ENCODE assay signal across 17 mouse cellular contexts in the genomic region with DNA sequence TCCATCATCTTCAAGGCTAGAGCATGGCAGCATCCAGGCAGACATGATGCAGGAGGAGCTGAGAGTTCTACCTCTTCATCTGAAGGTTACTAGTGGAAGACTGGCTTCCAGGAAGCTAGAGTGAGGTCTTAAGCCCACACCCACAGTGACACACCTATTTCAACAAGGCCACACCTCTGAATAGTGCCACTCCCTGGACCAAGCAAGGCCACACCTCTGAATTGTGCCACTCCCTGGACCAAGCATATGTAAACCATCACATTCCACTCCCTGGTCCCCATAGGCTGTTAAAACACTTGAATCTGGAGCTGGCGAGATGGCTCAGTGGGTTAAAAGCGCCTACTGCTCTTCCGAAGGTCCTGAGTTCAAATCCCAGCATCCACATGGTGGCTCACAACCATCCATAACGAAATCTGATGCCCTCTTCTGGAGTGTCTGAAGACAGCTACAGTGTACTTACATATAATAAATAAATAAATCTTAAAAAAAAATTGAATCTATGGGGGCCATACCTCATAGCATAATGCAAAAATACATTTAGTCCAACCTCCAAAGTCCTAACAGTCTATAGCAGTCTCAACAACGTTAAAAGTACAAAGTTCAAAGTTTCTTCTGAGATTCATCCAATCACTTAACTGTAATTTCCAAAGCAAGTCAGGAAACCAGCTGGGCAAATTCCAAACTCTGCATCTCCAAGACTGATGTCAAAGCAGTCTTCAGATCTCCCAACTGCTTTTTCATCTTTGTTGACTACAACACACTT. TPM values are rescaled to one million over a fixed set of nuclear protein-coding genes. Genes with fewer than 3 reads are reported as not detected.
DNase-seq lines count a peak whose midpoint lies in the region; ATAC-seq and TF ChIP-seq lines count a peak whose summit lies in the region.
"Not testable (repeated sequence)": the region's sequence is repeated elsewhere in the genome, so short reads cannot be mapped to it uniquely, and the experiment has no call there.
"Had no signal": no experiment of that assay in that cellular context is flagged by ENCODE, and none has a peak within 500 bp of the region (broad histone marks: within the 10 kb centered on the region; RNA-seq: fewer than 3 reads in every experiment).

No protein-coding gene starts in this region.

- not testable (repeated sequence) for H3K27ac ChIP-seq in heart, embryonic 10.5 days; liver, embryonic 14.5 days
- H3K27ac ChIP-seq in small intestine, adult 2 months (ENCODE audit: insufficient read depth, low read depth, low read length) = 0 out of 2 replicates have a peak overlapping the region, but pooled peaks have one; percentile 45

- TF ChIP-seq CTCF in liver, embryonic 14.5 days (IDR thresholded peaks at IDR 0.05; ENCODE audit: low read depth); small intestine, adult 2 months (IDR thresholded peaks at IDR 0.05; ENCODE audit: extremely low read depth, insufficient read length, insufficient replicate concordance, low read depth, low read length): not testable (repeated sequence)

- peaks cover 55% of the 10 kb centered on the region for H3K36me3 ChIP-seq in heart, embryonic 10.5 days
- H3K36me3 ChIP-seq in liver, embryonic 14.5 days (replicated peaks; ENCODE audit: control insufficient read depth, insufficient read depth, low read depth) = peaks cover 57% of the 10 kb centered on the region
- peaks cover 33% of the 10 kb centered on the region for H3K36me3 ChIP-seq in small intestine, adult 2 months (ENCODE audit: control insufficient read depth, insufficient read depth, low read length)

- H3K9me3 ChIP-seq in heart, embryonic 10.5 days; liver, embryonic 14.5 days (ENCODE audit: control insufficient read depth, low read length): not testable (repeated sequence)

- not testable (repeated sequence) for H3K4me3 ChIP-seq in heart, embryonic 10.5 days; liver, embryonic 14.5 days (ENCODE audit: insufficient read depth in 1 of 2, low read depth in 2 of 2, low read length in 2 of 2); small intestine, adult 2 months (ENCODE audit: low read depth, low read length)

- WGBS in heart, embryonic 10.5 days = 94% methylated on average over 5 of the region's 5 CpGs
- WGBS in liver, embryonic 14.5 days (ENCODE audit: insufficient replicate concordance) = 84% methylated on average over 5 of the region's 5 CpGs
- WGBS in small intestine, adult 2 months = 78% methylated on average over 5 of the region's 5 CpGs

- H3K9ac ChIP-seq in liver, embryonic 14.5 days (replicated peaks) = not testable (repeated sequence)

- ATAC-seq in liver, embryonic 14.5 days (ENCODE audit: insufficient read depth) = peak; percentile 68; the same call in 1 of the 2 replicates

- H3K27me3 ChIP-seq in heart, embryonic 10.5 days (ENCODE audit: insufficient read depth, poor library complexity, severe bottlenecking); liver, embryonic 14.5 days (ENCODE audit: control insufficient read depth, insufficient read depth, low read length); small intestine, adult 2 months (ENCODE audit: control insufficient read depth, insufficient read depth, low read length): not testable (repeated sequence)

- not testable (repeated sequence) for TF ChIP-seq POLR2A in small intestine, adult 2 months (IDR thresholded peaks at IDR 0.05; ENCODE audit: low read depth, low read length)

- DNase-seq in ES-CJ7 (ENCODE audit: low read depth, low spot score) (peak; percentile 92), liver (peak; percentile 30)
- DNase-seq in c-Kit-positive CD71-positive TER-119-negative erythroid progenitor cells, embryonic 14.5 days (ENCODE audit: low read depth) = peak; percentile 16
- peak; percentile 72 for DNase-seq in heart, embryonic 10.5 days (ENCODE audit: low spot score)
- peak; percentile 6 to 53 (median 13) for DNase-seq in liver, embryonic 14.5 days (ENCODE audit: low read depth in 3 of 3, low spot score in 3 of 3)

- H3K4me1 ChIP-seq in heart, embryonic 10.5 days; liver, embryonic 14.5 days (replicated peaks; ENCODE audit: control insufficient read depth in 2 of 2, insufficient read depth in 2 of 2, low read length in 1 of 2); small intestine, adult 2 months (ENCODE audit: control insufficient read depth, insufficient read depth, insufficient read length, low read length): not testable (repeated sequence)

- H3K4me2 ChIP-seq in liver, embryonic 14.5 days (ENCODE audit: low read depth) = not testable (repeated sequence)

- TF ChIP-seq EP300 in liver, embryonic 14.5 days (IDR thresholded peaks at IDR 0.05; ENCODE audit: low read depth) = not testable (repeated sequence)

RNA-seq across cellular contexts. Expression of a gene that starts 48.6 kb away (rescaled TPM):
- not detected in 2 replicates for polyA plus RNA-seq in heart, embryonic 10.5 days (2016; fragmentation: Nextera tagmentation; extraction: Ambion mirVana)
- not detected in 2 replicates for polyA plus RNA-seq in liver, embryonic 14.5 days (2012; rRNA removed)
- polyA plus RNA-seq in liver, embryonic 14.5 days (2014; fragmentation: Nextera tagmentation; extraction: Ambion mirVana) = not detected in 2 replicates
- polyA plus RNA-seq in small intestine, adult 2 months (2012; rRNA removed) = not detected in 2 replicates
- polyA plus RNA-seq: adrenal gland, adult 2 months; cortical plate, adult 2 months; embryonic facial prominence, embryonic 12.5 days; forebrain, embryonic 13.5 days; forebrain, postnatal 0 days; gonadal fat pad, adult 2 months; heart, adult 2 months; heart, embryonic 12.5 days; heart, embryonic 16.5 days; hindbrain, embryonic 10.5 days; hindbrain, embryonic 14.5 days had no signal

Comparison
In these comparisons a context has a peak if more than half of its experiments do, and no peak if none do; other contexts are left out.
1. DNase-seq: peak in every context shown above with its lines; median percentile 92 in ES-CJ7; 72 in heart, embryonic 10.5 days; 30 in liver; 16 in c-Kit-positive CD71-positive TER-119-negative erythroid progenitor cells, embryonic 14.5 days; 13 in liver, embryonic 14.5 days.